Mouse (Mus musculus): ENCODE measurements around the gene Gps2.

GRCm38 (mm10) chr11:69933066-69933465, 19.4 kb downstream of the Gps2 start:
- TF ChIP-seq CTCF (IDR thresholded peaks at IDR 0.05; ENCODE audit: low read depth, low read length) (no peak), POLR2A (IDR thresholded peaks at IDR 0.05; ENCODE audit: borderline replicate concordance, low read depth, low read length) (no peak)
